Mouse (Mus musculus) B cell, adult 2 months (primary cell): ENCODE data around the gene Mtmr10.
A peak's percentile ranks its signal among the peaks of the same experiment; 100 is the strongest.

Source experiments
- DNase-seq, 2 experiments: peaks; one replicate each; pipeline ENCODE4 v3.0.0; 2022

Gene Mtmr10

DNA sequence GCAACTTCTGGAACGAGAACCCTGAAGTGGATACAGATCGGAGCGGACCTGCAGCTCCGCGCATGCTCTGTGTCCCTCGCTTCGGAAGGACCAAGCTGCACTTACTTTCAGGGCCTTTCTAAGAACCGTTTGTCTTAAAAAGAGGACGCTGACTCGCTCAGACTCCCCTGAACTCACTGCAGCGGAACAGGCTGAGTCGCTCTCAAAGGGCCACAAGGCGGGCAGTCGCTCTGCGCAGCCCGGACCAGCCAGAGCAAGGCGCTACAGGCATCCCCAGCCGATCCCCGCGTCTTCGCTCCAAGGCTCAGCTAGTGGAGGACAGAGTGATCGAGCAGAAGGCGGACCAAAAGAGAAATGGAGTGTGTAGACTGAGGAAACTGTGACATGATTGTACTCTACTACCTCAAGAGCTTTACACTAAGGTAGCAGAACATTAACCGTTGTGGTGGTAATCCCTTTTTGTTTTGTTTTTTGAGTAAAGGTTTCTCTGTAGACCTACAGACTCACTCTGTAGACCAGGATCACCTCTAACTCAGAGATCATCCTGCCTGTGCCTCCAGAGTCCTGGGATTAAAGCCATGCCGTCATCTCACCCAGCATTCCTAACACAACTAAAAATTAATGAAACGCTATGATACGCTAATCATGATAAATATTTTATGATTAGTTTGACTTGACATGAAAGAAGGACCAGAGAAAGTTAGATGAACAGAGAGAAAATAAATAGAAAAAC is 86.5 kb downstream of the Mtmr10 start, which contains the start of gene Fan1:
Gene Fan1, minus strand, starts transcription at position 266 of the 733 bp plus-strand sequence.
- peak; percentile 91 to 94 for DNase-seq
